ENCODE assay signal across 13 mouse cellular contexts in genomic region chr10:61656928-61657882, GRCm38 (mm10). TPM values are rescaled to one million over a fixed set of nuclear protein-coding genes. Genes with fewer than 3 reads are reported as not detected.
DNase-seq lines count a peak whose midpoint lies in the region; ATAC-seq lines count a peak whose summit lies in the region.
"Had no signal": no experiment of that assay in that cellular context is flagged by ENCODE, and none has a peak within 500 bp of the region (broad histone marks: within the 10 kb centered on the region; RNA-seq: fewer than 3 reads in every experiment).

No protein-coding gene starts in this region.

- no peaks in the 10 kb centered on the region for H3K27me3 ChIP-seq in forebrain, embryonic 16.5 days (replicated peaks; ENCODE audit: control insufficient read depth, insufficient read depth, low read length)
- H3K27me3 ChIP-seq in forebrain, embryonic 10.5 days (ENCODE audit: poor library complexity, severe bottlenecking), result no peaks in the 10 kb centered on the region
- H3K27me3 ChIP-seq in liver, embryonic 15.5 days, result no peaks in the 10 kb centered on the region
- no peaks in the 10 kb centered on the region for H3K27me3 ChIP-seq in intestine, embryonic 14.5 days (replicated peaks; ENCODE audit: control insufficient read depth, insufficient read depth, low read length)
- H3K27me3 ChIP-seq: embryonic facial prominence, embryonic 15.5 days; heart, embryonic 12.5 days; hindbrain, embryonic 13.5 days; liver, embryonic 13.5 days had no signal

- H3K4me1 ChIP-seq in forebrain, embryonic 16.5 days (replicated peaks; ENCODE audit: control insufficient read depth, insufficient read depth, low read length), result peaks cover 8% of the 10 kb centered on the region; the same call in 1 of the 2 replicates
- H3K4me1 ChIP-seq in forebrain, embryonic 10.5 days, result no peaks in the 10 kb centered on the region
- H3K4me1 ChIP-seq in liver, embryonic 15.5 days (replicated peaks), result no peaks in the 10 kb centered on the region
- no peaks in the 10 kb centered on the region for H3K4me1 ChIP-seq in intestine, embryonic 14.5 days (replicated peaks; ENCODE audit: control insufficient read depth, insufficient read depth, low read length)
- H3K4me1 ChIP-seq: embryonic facial prominence, embryonic 15.5 days had no signal

- 0 out of 2 replicates have a peak, but pooled peaks have one; percentile 8 for ATAC-seq in forebrain, embryonic 16.5 days
- 0 out of 2 replicates have a peak, but pooled peaks have one; percentile 18 for ATAC-seq in liver, embryonic 15.5 days (ENCODE audit: insufficient read depth)
- peak; percentile 59; the same call in 1 of the 2 replicates for ATAC-seq in intestine, embryonic 14.5 days (replicated peaks; ENCODE audit: low FRiP score, low TSS enrichment, low read depth)

- H3K9ac ChIP-seq in forebrain, embryonic 16.5 days (replicated peaks; ENCODE audit: low read depth, low read length), result no peak overlapping the region
- H3K9ac ChIP-seq in liver, embryonic 15.5 days, result no peak overlapping the region
- H3K9ac ChIP-seq in intestine, embryonic 14.5 days (ENCODE audit: low read length), result no peak overlapping the region
- H3K9ac ChIP-seq: embryonic facial prominence, embryonic 15.5 days; heart, embryonic 12.5 days; hindbrain, embryonic 13.5 days; liver, embryonic 13.5 days had no signal

- no peak overlapping the region for H3K4me3 ChIP-seq in forebrain, embryonic 16.5 days (replicated peaks; ENCODE audit: low read length)
- no peak overlapping the region for H3K4me3 ChIP-seq in forebrain, embryonic 10.5 days
- H3K4me3 ChIP-seq in liver, embryonic 15.5 days (replicated peaks), result no peak overlapping the region
- no peak overlapping the region for H3K4me3 ChIP-seq in intestine, embryonic 14.5 days (ENCODE audit: low read depth, low read length)
- H3K4me3 ChIP-seq: embryonic facial prominence, embryonic 15.5 days; heart, embryonic 12.5 days; hindbrain, embryonic 13.5 days; liver, embryonic 13.5 days had no signal

- no peaks in the 10 kb centered on the region for H3K9me3 ChIP-seq in forebrain, embryonic 16.5 days (ENCODE audit: control insufficient read depth, low read length)
- H3K9me3 ChIP-seq in forebrain, embryonic 10.5 days, result no peaks in the 10 kb centered on the region
- H3K9me3 ChIP-seq in liver, embryonic 15.5 days (replicated peaks), result no peaks in the 10 kb centered on the region
- no peaks in the 10 kb centered on the region for H3K9me3 ChIP-seq in intestine, embryonic 14.5 days (ENCODE audit: control insufficient read depth, low read length)
- H3K9me3 ChIP-seq: embryonic facial prominence, embryonic 15.5 days; heart, embryonic 12.5 days; hindbrain, embryonic 13.5 days; liver, embryonic 13.5 days had no signal

- H3K4me2 ChIP-seq in forebrain, embryonic 16.5 days (ENCODE audit: low read length), result no peak overlapping the region
- no peak overlapping the region for H3K4me2 ChIP-seq in liver, embryonic 15.5 days
- H3K4me2 ChIP-seq in intestine, embryonic 14.5 days (ENCODE audit: low read length), result no peak overlapping the region
- H3K4me2 ChIP-seq: embryonic facial prominence, embryonic 15.5 days; heart, embryonic 12.5 days; hindbrain, embryonic 13.5 days; liver, embryonic 13.5 days had no signal

- no peak for DNase-seq in forebrain, embryonic 10.5 days (ENCODE audit: extremely low spot score, low spot score)
- no peak for DNase-seq in liver
- no peak for DNase-seq in intestine, embryonic 14.5 days (ENCODE audit: low spot score)
- DNase-seq in kidney, postnatal 36 days, result peak; percentile 35 to 48
- DNase-seq in heart, adult 9 months (ENCODE audit: low spot score in 2 of 2), result no peak
- DNase-seq in frontal cortex, postnatal 10 days (ENCODE audit: low spot score in 2 of 2), result no peak
- DNase-seq: adrenal gland, adult 2 months; liver, embryonic 13.5 days had no signal

- peaks cover 12% of the 10 kb centered on the region; the same call in 1 of the 2 replicates for H3K36me3 ChIP-seq in forebrain, embryonic 16.5 days (ENCODE audit: control insufficient read depth, insufficient read depth)
- H3K36me3 ChIP-seq in forebrain, embryonic 10.5 days (replicated peaks), result peaks cover 86% of the 10 kb centered on the region
- peaks cover 39% of the 10 kb centered on the region for H3K36me3 ChIP-seq in liver, embryonic 15.5 days (replicated peaks)
- peaks cover 44% of the 10 kb centered on the region for H3K36me3 ChIP-seq in intestine, embryonic 14.5 days (ENCODE audit: control insufficient read depth, insufficient read depth, low read length)

- 92% methylated on average over 18 of the region's 18 CpGs for WGBS in forebrain, embryonic 16.5 days
- WGBS in forebrain, embryonic 10.5 days, result 91% methylated on average over 18 of the region's 18 CpGs
- 77% methylated on average over 18 of the region's 18 CpGs for WGBS in liver, embryonic 15.5 days (ENCODE audit: insufficient replicate concordance)
- WGBS in intestine, embryonic 14.5 days, result 82% methylated on average over 18 of the region's 18 CpGs

- no peak overlapping the region for H3K27ac ChIP-seq in forebrain, embryonic 16.5 days (ENCODE audit: low read length)
- H3K27ac ChIP-seq in forebrain, embryonic 10.5 days, result no peak overlapping the region
- H3K27ac ChIP-seq in liver, embryonic 15.5 days (replicated peaks), result no peak overlapping the region
- no peak overlapping the region for H3K27ac ChIP-seq in intestine, embryonic 14.5 days (ENCODE audit: low read depth)
- H3K27ac ChIP-seq: embryonic facial prominence, embryonic 15.5 days; hindbrain, embryonic 13.5 days; liver, embryonic 13.5 days had no signal

RNA-seq across cellular contexts. Expression of gene Ppa1, which starts 8.9 kb away (rescaled TPM):
- 244 and 261 TPM in 2 replicates for polyA plus RNA-seq in forebrain, embryonic 16.5 days (2015; fragmentation: Nextera tagmentation; extraction: Ambion mirVana)
- 392 and 395 TPM in 2 replicates for polyA plus RNA-seq in forebrain, embryonic 10.5 days (2016; fragmentation: Nextera tagmentation; extraction: Ambion mirVana)
- polyA plus RNA-seq in liver, embryonic 15.5 days (2015; fragmentation: Nextera tagmentation; extraction: Ambion mirVana), result 91.9 and 92.6 TPM in 2 replicates
- polyA plus RNA-seq in intestine, embryonic 14.5 days (2014; fragmentation: Nextera tagmentation; extraction: Ambion mirVana), result 226 and 229 TPM in 2 replicates

RNA-seq across cellular contexts. Expression of gene Sar1a, which starts 22.9 kb away (rescaled TPM):
- polyA plus RNA-seq in forebrain, embryonic 16.5 days (2015; fragmentation: Nextera tagmentation; extraction: Ambion mirVana), result 224 and 244 TPM in 2 replicates
- polyA plus RNA-seq in forebrain, embryonic 10.5 days (2016; fragmentation: Nextera tagmentation; extraction: Ambion mirVana), result 225 and 226 TPM in 2 replicates
- polyA plus RNA-seq in liver, embryonic 15.5 days (2015; fragmentation: Nextera tagmentation; extraction: Ambion mirVana), result 66.5 and 73.0 TPM in 2 replicates
- polyA plus RNA-seq in intestine, embryonic 14.5 days (2014; fragmentation: Nextera tagmentation; extraction: Ambion mirVana), result 209 and 237 TPM in 2 replicates

RNA-seq across cellular contexts. Expression of gene Tysnd1, which starts 38.1 kb away (rescaled TPM):
- polyA plus RNA-seq in forebrain, embryonic 16.5 days (2015; fragmentation: Nextera tagmentation; extraction: Ambion mirVana), result 20.2 and 22.4 TPM in 2 replicates
- polyA plus RNA-seq in forebrain, embryonic 10.5 days (2016; fragmentation: Nextera tagmentation; extraction: Ambion mirVana), result 25.5 and 26.3 TPM in 2 replicates
- 17.6 and 22.1 TPM in 2 replicates for polyA plus RNA-seq in liver, embryonic 15.5 days (2015; fragmentation: Nextera tagmentation; extraction: Ambion mirVana)
- 32.8 and 40.6 TPM in 2 replicates for polyA plus RNA-seq in intestine, embryonic 14.5 days (2014; fragmentation: Nextera tagmentation; extraction: Ambion mirVana)

RNA-seq across cellular contexts. Expression of gene Aifm2, which starts 57.9 kb away (rescaled TPM):
- polyA plus RNA-seq in forebrain, embryonic 16.5 days (2015; fragmentation: Nextera tagmentation; extraction: Ambion mirVana), result 5.6 and 7.6 TPM in 2 replicates
- polyA plus RNA-seq in forebrain, embryonic 10.5 days (2016; fragmentation: Nextera tagmentation; extraction: Ambion mirVana), result 8.9 and 9.2 TPM in 2 replicates
- polyA plus RNA-seq in liver, embryonic 15.5 days (2015; fragmentation: Nextera tagmentation; extraction: Ambion mirVana), result 4.4 TPM in 2 replicates
- 19.1 and 19.6 TPM in 2 replicates for polyA plus RNA-seq in intestine, embryonic 14.5 days (2014; fragmentation: Nextera tagmentation; extraction: Ambion mirVana)

Comparison
In these comparisons a context has a peak if more than half of its experiments do, and no peak if none do; other contexts are left out.
1. ATAC-seq: peak in every context shown above with its lines; median percentile 59 in intestine, embryonic 14.5 days; 18 in liver, embryonic 15.5 days; 8 in forebrain, embryonic 16.5 days.
2. DNase-seq: peak in kidney, postnatal 36 days (2 of 2); none in forebrain, embryonic 10.5 days (single experiment), liver (single experiment), intestine, embryonic 14.5 days (single experiment), heart, adult 9 months (0 of 2) and frontal cortex, postnatal 10 days (0 of 2).